Mouse (Mus musculus) hindbrain, embryonic 15.5 days (tissue): ENCODE results near the gene H6pd. TPM values are rescaled to one million over a fixed set of nuclear protein-coding genes. Genes with fewer than 3 reads are reported as not detected.

Source experiments
- ATAC-seq: fragments of 200-750 bp; cut with Nextera tagmentation; 2 replicates; pipeline ENCODE4 v1.8.0; 2017; ENCODE audit warnings: low read depth, moderate number of reproducible peaks, moderate TSS enrichment; ENCODE audit not compliant: low FRiP score
- H3K27ac ChIP-seq: fragments of 300-500 bp; sonication (generic); replicated peaks from 2 replicates; pipeline ENCODE4 v1.5.1; 2015; ENCODE audit warnings: mild to moderate bottlenecking, inconsistent platforms
- H3K27me3 ChIP-seq: fragments of 300-500 bp; sonication (generic); 2 replicates; pipeline ENCODE4 v1.6.1; 2015; ENCODE audit warnings: control low read depth, inconsistent platforms
- H3K36me3 ChIP-seq: fragments of 300-500 bp; sonication (generic); 2 replicates; pipeline ENCODE4 v1.6.1; 2015; ENCODE audit warnings: control low read depth, inconsistent platforms
- H3K4me1 ChIP-seq: fragments of 300-500 bp; sonication (generic); replicated peaks from 2 replicates; pipeline ENCODE4 v1.6.1; 2015; ENCODE audit warnings: control low read depth, inconsistent platforms
- H3K4me2 ChIP-seq: fragments of 300-500 bp; sonication (generic); 2 replicates; pipeline ENCODE4 v1.6.1; 2015; ENCODE audit warnings: moderate library complexity, mild to moderate bottlenecking, inconsistent platforms
- H3K4me3 ChIP-seq: fragments of 300-500 bp; sonication (generic); 2 replicates; pipeline ENCODE4 v1.5.1; 2015; ENCODE audit warnings: mild to moderate bottlenecking, inconsistent platforms
- H3K9ac ChIP-seq: fragments of 300-500 bp; sonication (generic); 2 replicates; pipeline ENCODE4 v1.6.1; 2015; ENCODE audit warnings: inconsistent platforms
- H3K9me3 ChIP-seq: fragments of 300-500 bp; sonication (generic); 2 replicates; pipeline ENCODE4 v1.6.1; 2016; ENCODE audit warnings: control low read depth, inconsistent platforms
- WGBS: fragments of 180-500 bp; shearing (Covaris S2); methylation state at CpG from one replicate; pipeline ENCODE4 v1.1.7; 2015; 5-methylcytosine and 5-hydroxymethylcytosine counted together
- polyA plus RNA-seq: library from polyadenylated mRNA; unstranded; fragments of >200 nt; fragmentation: Nextera tagmentation; extraction: Ambion mirVana; gene quantifications from 2 replicates; pipeline ENCODE4 v1.2.1, GENCODE M21; 2015

The H6pd gene
- polyA plus RNA-seq, 1 experiment from 2014 or later: 3.4 TPM

- no peaks in the 10 kb centered on the region for H3K27me3 ChIP-seq
- H3K4me3 ChIP-seq: no peak overlapping the region
- H3K4me1 ChIP-seq: peaks cover 24% of the 10 kb centered on the region
- ATAC-seq: no peak
- H3K4me2 ChIP-seq: no peak overlapping the region
- whole genome bisulfite sequencing: 85% methylated on average over 15 of the region's 15 CpGs
- no peaks in the 10 kb centered on the region for H3K9me3 ChIP-seq
- H3K36me3 ChIP-seq: no peaks in the 10 kb centered on the region
- H3K27ac ChIP-seq: no peak overlapping the region
- H3K9ac ChIP-seq: no peak overlapping the region
Measured at GRCm38 (mm10) chr4:149982154-149982553, 26.7 kb downstream of the H6pd start.

- peak overlapping the region; percentile 21 for H3K4me3 ChIP-seq
- WGBS: 3% methylated on average over 12 of the region's 12 CpGs
- peak overlapping the region; percentile 55; the same call in 1 of the 2 replicates for H3K27ac ChIP-seq
- H3K4me2 ChIP-seq: peak overlapping the region; percentile 53
- H3K9me3 ChIP-seq: no peaks in the 10 kb centered on the region
- ATAC-seq: peak; percentile 46; the same call in 1 of the 2 replicates
- no peaks in the 10 kb centered on the region for H3K27me3 ChIP-seq
- H3K9ac ChIP-seq: 0 out of 2 replicates have a peak overlapping the region, but pooled peaks have one; percentile 22
- H3K36me3 ChIP-seq: no peaks in the 10 kb centered on the region
- peaks cover 24% of the 10 kb centered on the region for H3K4me1 ChIP-seq
Measured at GRCm38 (mm10) chr4:149979819-149980308, 29.0 kb downstream of the H6pd start.

GRCm38 (mm10) chr4:149978820-149979219 is 30.0 kb downstream of the H6pd start:
- no peaks in the 10 kb centered on the region for H3K9me3 ChIP-seq
- H3K27me3 ChIP-seq: no peaks in the 10 kb centered on the region
- 70% methylated on average over 2 of the region's 2 CpGs for WGBS
- H3K9ac ChIP-seq: no peak overlapping the region
- peaks cover 24% of the 10 kb centered on the region for H3K4me1 ChIP-seq
- H3K4me3 ChIP-seq: no peak overlapping the region
- 0 out of 2 replicates have a peak overlapping the region, but pooled peaks have one; percentile 20 for H3K27ac ChIP-seq
- ATAC-seq: no peak
- no peak overlapping the region for H3K4me2 ChIP-seq
- H3K36me3 ChIP-seq: no peaks in the 10 kb centered on the region

- peak overlapping the region; percentile 20; the same call in 1 of the 2 replicates for H3K27ac ChIP-seq
- H3K4me2 ChIP-seq: no peak overlapping the region
- H3K4me3 ChIP-seq: no peak overlapping the region
- H3K9me3 ChIP-seq: no peaks in the 10 kb centered on the region
- H3K9ac ChIP-seq: no peak overlapping the region
- H3K4me1 ChIP-seq: peaks cover 24% of the 10 kb centered on the region
- no peaks in the 10 kb centered on the region for H3K36me3 ChIP-seq
- H3K27me3 ChIP-seq: no peaks in the 10 kb centered on the region
- ATAC-seq: no peak
- WGBS: 40% methylated on average over 17 of the region's 17 CpGs
Measured at GRCm38 (mm10) chr4:149977801-149978544, 30.9 kb downstream of the H6pd start.

- H3K9ac ChIP-seq: no peak overlapping the region
Measured at GRCm38 (mm10) chr4:149977181-149977580, 31.6 kb downstream of the H6pd start.

GRCm38 (mm10) chr4:149975730-149976254 is 33.0 kb downstream of the H6pd start:
- Histone ChIP-seq H3K4me1 (peaks cover 24% of the 10 kb centered on the region), H3K27me3 (no peaks in the 10 kb centered on the region), H3K9me3 (no peaks in the 10 kb centered on the region), H3K4me3 (no peak overlapping the region), H3K36me3 (no peaks in the 10 kb centered on the region), H3K27ac (no peak overlapping the region), H3K4me2 (no peak overlapping the region), H3K9ac (no peak overlapping the region)
- WGBS: 73% methylated on average over 5 of the region's 5 CpGs
- ATAC-seq: no peak

More at GRCm38 (mm10) chr4:149977181-149977580, 31.6 kb downstream of the H6pd start:
- Histone ChIP-seq H3K9me3 (no peaks in the 10 kb centered on the region), H3K27ac (no peak overlapping the region), H3K4me2 (no peak overlapping the region), H3K27me3 (no peaks in the 10 kb centered on the region), H3K4me3 (no peak overlapping the region), H3K36me3 (no peaks in the 10 kb centered on the region), H3K4me1 (peaks cover 24% of the 10 kb centered on the region)
- 83% methylated on average over 6 of the region's 6 CpGs for whole genome bisulfite sequencing
- ATAC-seq: no peak

GRCm38 (mm10) chr4:149975291-149975690 is 33.5 kb downstream of the H6pd start:
- WGBS: 80% methylated on average over 8 of the region's 8 CpGs

GRCm38 (mm10) chr4:149971393-149971792 is 37.4 kb downstream of the H6pd start:
- ATAC-seq: no peak
- H3K4me2 ChIP-seq: no peak overlapping the region
- no peak overlapping the region for H3K4me3 ChIP-seq
- WGBS: 71% methylated on average over 9 of the region's 9 CpGs
- no peaks in the 10 kb centered on the region for H3K9me3 ChIP-seq
- H3K9ac ChIP-seq: no peak overlapping the region
- no peaks in the 10 kb centered on the region for H3K27me3 ChIP-seq
- H3K4me1 ChIP-seq: 0 out of 2 replicates have a peak, but pooled peaks cover under 1% of the 10 kb centered on the region
- H3K27ac ChIP-seq: no peak overlapping the region
- no peaks in the 10 kb centered on the region for H3K36me3 ChIP-seq

More at GRCm38 (mm10) chr4:149975291-149975690, 33.5 kb downstream of the H6pd start:
- no peak overlapping the region for H3K4me2 ChIP-seq
- no peak overlapping the region for H3K27ac ChIP-seq
- H3K4me3 ChIP-seq: no peak overlapping the region
- H3K27me3 ChIP-seq: no peaks in the 10 kb centered on the region
- no peaks in the 10 kb centered on the region for H3K9me3 ChIP-seq
- H3K9ac ChIP-seq: no peak overlapping the region
- peaks cover 24% of the 10 kb centered on the region for H3K4me1 ChIP-seq
- ATAC-seq: no peak
- no peaks in the 10 kb centered on the region for H3K36me3 ChIP-seq

GRCm38 (mm10) chr4:149968526-149968925 is 40.3 kb downstream of the H6pd start:
- WGBS: 54% methylated on average over 6 of the region's 6 CpGs
- H3K4me1 ChIP-seq: 0 out of 2 replicates have a peak, but pooled peaks cover 9% of the 10 kb centered on the region
- no peaks in the 10 kb centered on the region for H3K27me3 ChIP-seq
- no peaks in the 10 kb centered on the region for H3K9me3 ChIP-seq
- ATAC-seq: no peak
- H3K9ac ChIP-seq: no peak overlapping the region
- H3K27ac ChIP-seq: no peak overlapping the region
- H3K36me3 ChIP-seq: no peaks in the 10 kb centered on the region
- no peak overlapping the region for H3K4me3 ChIP-seq
- no peak overlapping the region for H3K4me2 ChIP-seq

GRCm38 (mm10) chr4:149966963-149967362 is 41.9 kb downstream of the H6pd start:
- Histone ChIP-seq H3K9me3 (no peaks in the 10 kb centered on the region), H3K4me1 (0 out of 2 replicates have a peak, but pooled peaks cover 9% of the 10 kb centered on the region), H3K36me3 (no peaks in the 10 kb centered on the region), H3K27me3 (no peaks in the 10 kb centered on the region), H3K4me2 (no peak overlapping the region), H3K9ac (no peak overlapping the region), H3K4me3 (no peak overlapping the region), H3K27ac (no peak overlapping the region)
- WGBS: 84% methylated on average over 9 of the region's 9 CpGs
- no peak for ATAC-seq

GRCm38 (mm10) chr4:149966252-149966651 is 42.6 kb downstream of the H6pd start:
- Histone ChIP-seq H3K27me3 (no peaks in the 10 kb centered on the region), H3K4me2 (no peak overlapping the region), H3K9ac (no peak overlapping the region), H3K9me3 (no peaks in the 10 kb centered on the region), H3K27ac (no peak overlapping the region), H3K36me3 (no peaks in the 10 kb centered on the region), H3K4me3 (no peak overlapping the region), H3K4me1 (0 out of 2 replicates have a peak, but pooled peaks cover 9% of the 10 kb centered on the region)
- WGBS: 49% methylated on average over 5 of the region's 5 CpGs
- ATAC-seq: 0 out of 2 replicates have a peak, but pooled peaks have one; percentile 28

GRCm38 (mm10) chr4:149965672-149966071 is 43.2 kb downstream of the H6pd start:
- Histone ChIP-seq H3K4me3 (no peak overlapping the region), H3K27me3 (no peaks in the 10 kb centered on the region), H3K4me2 (no peak overlapping the region), H3K27ac (no peak overlapping the region), H3K9ac (no peak overlapping the region), H3K36me3 (no peaks in the 10 kb centered on the region), H3K4me1 (0 out of 2 replicates have a peak, but pooled peaks cover 9% of the 10 kb centered on the region), H3K9me3 (no peaks in the 10 kb centered on the region)
- no peak for ATAC-seq
- WGBS: 74% methylated on average over 6 of the region's 6 CpGs
